ENCODE assay signal across 9 mouse cellular contexts in genomic region chr2:35443981-35444763, GRCm38 (mm10). TPM values are rescaled to one million over a fixed set of nuclear protein-coding genes. Genes with fewer than 3 reads are reported as not detected.
DNase-seq lines count a peak whose midpoint lies in the region; ATAC-seq and TF ChIP-seq lines count a peak whose summit lies in the region.
"Had no signal": no experiment of that assay in that cellular context is flagged by ENCODE, and none has a peak within 500 bp of the region (broad histone marks: within the 10 kb centered on the region; RNA-seq: fewer than 3 reads in every experiment).

No protein-coding gene starts in this region.

- no peak for ATAC-seq in limb, embryonic 12.5 days (ENCODE audit: insufficient number of reproducible peaks, insufficient read depth, low FRiP score, low TSS enrichment, low read depth)
- no peak for ATAC-seq in megakaryocyte-erythroid progenitor cell, adult 5-6 weeks (replicated peaks; ENCODE audit: low FRiP score, low TSS enrichment, poor library complexity, severe bottlenecking)

- no peaks in the 10 kb centered on the region for H3K36me3 ChIP-seq in limb, embryonic 12.5 days
- no peaks in the 10 kb centered on the region for H3K36me3 ChIP-seq in limb, embryonic 10.5 days
- H3K36me3 ChIP-seq in macrophage (ENCODE audit: inconsistent target), result no peaks in the 10 kb centered on the region

- H3K4me2 ChIP-seq in limb, embryonic 12.5 days, result no peak overlapping the region

- TF ChIP-seq CTCF in embryonic fibroblast, embryonic 13.5 days (IDR thresholded peaks at IDR 0.05; ENCODE audit: borderline replicate concordance, insufficient read depth, low read length), result no peak

- peaks cover 93% of the 10 kb centered on the region for H3K79me2 ChIP-seq in macrophage (ENCODE audit: inconsistent target)

- H3K9ac ChIP-seq in limb, embryonic 12.5 days (replicated peaks), result no peak overlapping the region

- DNase-seq in limb, embryonic 10.5 days (ENCODE audit: low spot score), result no peak
- DNase-seq in brain, adult 2 months (ENCODE audit: low read depth, low spot score), result peak; percentile 48
- DNase-seq in right cerebral cortex, postnatal 14 days, result no peak
- no peak for DNase-seq in frontal cortex, adult 2 months (ENCODE audit: extremely low spot score in 1 of 2, low spot score in 1 of 2)

- peak overlapping the region; percentile 50 for H3K27ac ChIP-seq in limb, embryonic 12.5 days
- H3K27ac ChIP-seq in limb, embryonic 10.5 days, result no peak overlapping the region
- H3K27ac ChIP-seq in embryonic fibroblast, embryonic 13.5 days (ENCODE audit: insufficient read depth, low read length), result 0 out of 2 replicates have a peak overlapping the region, but pooled peaks have one; percentile 42
- peak overlapping the region; percentile 85 for H3K27ac ChIP-seq in macrophage

- TF ChIP-seq POLR2A in embryonic fibroblast, embryonic 13.5 days (IDR thresholded peaks at IDR 0.05; ENCODE audit: low read depth, low read length), result no peak

- peaks cover 35% of the 10 kb centered on the region for H3K27me3 ChIP-seq in limb, embryonic 12.5 days
- H3K27me3 ChIP-seq in limb, embryonic 10.5 days (ENCODE audit: low read depth, poor library complexity, severe bottlenecking), result peaks cover 15% of the 10 kb centered on the region; the same call in 1 of the 2 replicates

- 51% methylated on average over 16 of the region's 16 CpGs for WGBS in limb, embryonic 12.5 days
- WGBS in limb, embryonic 10.5 days, result 73% methylated on average over 16 of the region's 16 CpGs
- 12% methylated on average over 16 of the region's 16 CpGs for WGBS in macrophage (ENCODE audit: missing documents)

- H3K4me1 ChIP-seq in limb, embryonic 12.5 days (replicated peaks), result peaks cover 79% of the 10 kb centered on the region
- H3K4me1 ChIP-seq in limb, embryonic 10.5 days, result peaks cover 82% of the 10 kb centered on the region
- H3K4me1 ChIP-seq in embryonic fibroblast, embryonic 13.5 days (ENCODE audit: control insufficient read depth, insufficient read depth, low read length), result peaks cover 44% of the 10 kb centered on the region

- no peaks in the 10 kb centered on the region for H3K9me3 ChIP-seq in limb, embryonic 12.5 days
- H3K9me3 ChIP-seq in limb, embryonic 10.5 days (replicated peaks), result no peaks in the 10 kb centered on the region

- H3K4me3 ChIP-seq in limb, embryonic 12.5 days (replicated peaks), result no peak overlapping the region
- no peak overlapping the region for H3K4me3 ChIP-seq in limb, embryonic 10.5 days
- no peak overlapping the region for H3K4me3 ChIP-seq in embryonic fibroblast, embryonic 13.5 days (ENCODE audit: insufficient read depth, low read length)
- H3K4me3 ChIP-seq in macrophage (ENCODE audit: inconsistent target), result peak overlapping the region; percentile 16

RNA-seq across cellular contexts. Expression of gene Ggta1, which starts 18.9 kb away (rescaled TPM):
- 7.8 and 8.8 TPM in 2 replicates for polyA plus RNA-seq in limb, embryonic 12.5 days (2016; fragmentation: Nextera tagmentation; extraction: Ambion mirVana)
- 6.5 and 6.6 TPM in 2 replicates for polyA plus RNA-seq in limb, embryonic 10.5 days (2016; fragmentation: Nextera tagmentation; extraction: Ambion mirVana)
- 58.5 and 77.0 TPM in 2 replicates for polyA plus RNA-seq in embryonic fibroblast, embryonic 13.5 days (2011; ENCODE audit: insufficient read length, low read depth, missing spikeins)
- total RNA-seq in macrophage (2018; cell fraction: chromatin; rRNA removed), result 100 to 1,000 TPM in 6 of 26 experiments, 10 to 100 TPM in 19, 1 to 10 TPM in 1; 9.2 to 143 (median 58.4) TPM
- 100 to 1,000 TPM in 11 of 26 experiments, 10 to 100 TPM in 15; 40.1 to 135 (median 81.6) TPM for total RNA-seq in macrophage (2018; cell fraction: cytosol; rRNA removed)
- total RNA-seq in macrophage (2018; cell fraction: nucleus; rRNA removed), result 100 to 1,000 TPM in 11 of 26 experiments, 10 to 100 TPM in 15; 38.3 to 241 (median 91.4) TPM
- polyA plus RNA-seq in macrophage (2018), result 86.0 to 211 TPM (median 135 TPM) in 3 replicates
- polyA plus RNA-seq in frontal cortex, adult 2 months (2012; rRNA removed), result 3.8 TPM in 2 replicates
- 8.4 and 13.4 TPM in 2 replicates for total RNA-seq in megakaryocyte-erythroid progenitor cell, adult 5-6 weeks (2014; fragmentation: Nextera tagmentation)
- 12.5 and 18.7 TPM in 2 replicates for total RNA-seq in megakaryocyte-erythroid progenitor cell, adult 5-6 weeks (2017)

RNA-seq across cellular contexts. Expression of gene 4930402F06Rik, which starts 47.2 kb away (rescaled TPM):
- polyA plus RNA-seq in limb, embryonic 12.5 days (2016; fragmentation: Nextera tagmentation; extraction: Ambion mirVana), result not detected in 2 replicates
- not detected in 2 replicates for polyA plus RNA-seq in limb, embryonic 10.5 days (2016; fragmentation: Nextera tagmentation; extraction: Ambion mirVana)
- polyA plus RNA-seq in embryonic fibroblast, embryonic 13.5 days (2011; ENCODE audit: insufficient read length, low read depth, missing spikeins), result not detected in 2 replicates
- not detected for total RNA-seq in macrophage (2018; cell fraction: chromatin; rRNA removed)
- total RNA-seq in macrophage (2018; cell fraction: cytosol; rRNA removed), result not detected
- not detected for total RNA-seq in macrophage (2018; cell fraction: nucleus; rRNA removed)
- not detected in 3 replicates for polyA plus RNA-seq in macrophage (2018)
- not detected in 2 replicates for polyA plus RNA-seq in frontal cortex, adult 2 months (2012; rRNA removed)
- total RNA-seq in megakaryocyte-erythroid progenitor cell, adult 5-6 weeks (2014; fragmentation: Nextera tagmentation), result not detected in 2 replicates
- total RNA-seq in megakaryocyte-erythroid progenitor cell, adult 5-6 weeks (2017), result not detected in 2 replicates
- polyA plus RNA-seq: limb, embryonic 11.5 days had no signal
